Comparison of ENCODE assay signal across 8 mouse cellular contexts in genomic region chr14:118157146-118157545, GRCm38 (mm10). TPM values are rescaled to one million over a fixed set of nuclear protein-coding genes. Genes with fewer than 3 reads are reported as not detected.
DNase-seq lines count a peak whose midpoint lies in the region; ATAC-seq and TF ChIP-seq lines count a peak whose summit lies in the region.

No protein-coding gene starts in this region.

- H3K27ac ChIP-seq in hindbrain, postnatal 0 days: no peak overlapping the region

- no peaks in the 10 kb centered on the region for H3K4me1 ChIP-seq in hindbrain, postnatal 0 days (ENCODE audit: insufficient read depth, low read length)

- H3K36me3 ChIP-seq in hindbrain, postnatal 0 days (ENCODE audit: insufficient read depth, low read length): peaks cover 22% of the 10 kb centered on the region; the same call in 1 of the 2 replicates

- 29% methylated on average over 5 of the region's 5 CpGs for WGBS in hindbrain, postnatal 0 days

- peak; percentile 47 for DNase-seq in gastrocnemius, adult 18-20 months (ENCODE audit: low spot score)
- no peak for DNase-seq in gastrocnemius, postnatal 4 days (ENCODE audit: low spot score in 2 of 2)
- DNase-seq in urinary bladder, postnatal 14 days (ENCODE audit: low spot score): peak; percentile 54
- no peak for DNase-seq in urinary bladder, adult 2 months (ENCODE audit: low spot score)
- DNase-seq in cerebellum, postnatal 25 days: peak; percentile 58 to 76
- peak; percentile 71 for DNase-seq in hindbrain, postnatal 0 days (ENCODE audit: low spot score)
- peak; percentile 28 for DNase-seq in lung, postnatal 25 days (ENCODE audit: low spot score)
- peak; percentile 20 to 37 for DNase-seq in spleen, postnatal 14 days (ENCODE audit: low spot score in 2 of 2)

- peak; percentile 92 for TF ChIP-seq CTCF in hindbrain, postnatal 0 days (IDR thresholded peaks at IDR 0.05; ENCODE audit: low read depth)

- no peaks in the 10 kb centered on the region for H3K27me3 ChIP-seq in hindbrain, postnatal 0 days (ENCODE audit: insufficient read depth, low read length)

- ATAC-seq in hindbrain, postnatal 0 days: 0 out of 2 replicates have a peak, but pooled peaks have one; percentile 36

- no peak overlapping the region for H3K4me3 ChIP-seq in hindbrain, postnatal 0 days (ENCODE audit: low read length)

- no peak overlapping the region for H3K9ac ChIP-seq in hindbrain, postnatal 0 days (replicated peaks; ENCODE audit: low read length)

- no peak overlapping the region for H3K4me2 ChIP-seq in hindbrain, postnatal 0 days (ENCODE audit: low read depth, low read length)

- no peaks in the 10 kb centered on the region for H3K9me3 ChIP-seq in hindbrain, postnatal 0 days (ENCODE audit: low read length)

RNA-seq across cellular contexts. Expression of gene Gpr180, which starts 20.2 kb away (rescaled TPM):
- total RNA-seq in gastrocnemius, adult 18-20 months (2021): 10 to 100 TPM; 31.4 to 36.1 TPM
- 10 to 100 TPM; 38.9 to 41.0 TPM for total RNA-seq in gastrocnemius, postnatal 4 days (2021)
- 30.0 and 38.9 TPM in 2 replicates for polyA plus RNA-seq in urinary bladder, adult 2 months (2012; rRNA removed)
- total RNA-seq in hindbrain, postnatal 0 days (2014; rRNA removed): 53.7 and 68.2 TPM in 2 replicates
- 50.1 and 50.4 TPM in 2 replicates for polyA plus RNA-seq in hindbrain, postnatal 0 days (2015; fragmentation: Nextera tagmentation; extraction: Ambion mirVana)

RNA-seq across cellular contexts. Expression of gene Tgds, which starts 24.6 kb away (rescaled TPM):
- total RNA-seq in gastrocnemius, adult 18-20 months (2021): 1 to 10 TPM; 6.0 to 6.2 TPM
- total RNA-seq in gastrocnemius, postnatal 4 days (2021): 10 to 100 TPM; 14.1 to 15.6 TPM
- 15.4 and 19.9 TPM in 2 replicates for polyA plus RNA-seq in urinary bladder, adult 2 months (2012; rRNA removed)
- 8.1 and 10.0 TPM in 2 replicates for total RNA-seq in hindbrain, postnatal 0 days (2014; rRNA removed)
- polyA plus RNA-seq in hindbrain, postnatal 0 days (2015; fragmentation: Nextera tagmentation; extraction: Ambion mirVana): 8.8 and 10.3 TPM in 2 replicates

Comparison
In these comparisons a context has a peak if more than half of its experiments do, and no peak if none do; other contexts are left out.
1. DNase-seq: peak in gastrocnemius, adult 18-20 months (single experiment), urinary bladder, postnatal 14 days (single experiment), cerebellum, postnatal 25 days (2 of 2), hindbrain, postnatal 0 days (single experiment), lung, postnatal 25 days (single experiment) and spleen, postnatal 14 days (2 of 2); none in gastrocnemius, postnatal 4 days (0 of 2) and urinary bladder, adult 2 months (single experiment).